Mouse (Mus musculus) cerebellum, adult 2 months (tissue): ENCODE results near the gene Adgrd1.

ENCODE experiments used
- CTCF ChIP-seq: fragments of 200-500 bp; IDR thresholded peaks from 2 replicates; pipeline ENCODE4 v1.5.1; 2011; ENCODE audit warnings: low read depth, mild to moderate bottlenecking, control low read depth, low read length, moderate library complexity, borderline replicate concordance; ENCODE audit not compliant: insufficient read depth
- POLR2A ChIP-seq: fragments of 200-500 bp; IDR thresholded peaks from 2 replicates; pipeline ENCODE4 v1.6.1; 2011; ENCODE audit warnings: low read length, control low read depth, borderline replicate concordance; ENCODE audit not compliant: insufficient read depth

GRCm38 (mm10) chr5:129172533-129172932 lies 76.0 kb downstream of the Adgrd1 start:
- TF ChIP-seq POLR2A = no peak
- TF ChIP-seq CTCF = no peak
